Mouse (Mus musculus): Measurements from ENCODE around the gene Tango6. TPM values are rescaled to one million over a fixed set of nuclear protein-coding genes. Genes with fewer than 3 reads are reported as not detected.
A peak's percentile ranks its signal among the peaks of the same experiment; 100 is the strongest.

Tango6 gene
- polyA plus RNA-seq, 1 experiment, result 3.6 TPM

GRCm38 (mm10) chr8:106865354-106865753 lies 182.5 kb downstream of the Tango6 start:
- no peak for DNase-seq (ENCODE audit: low read depth in 1 of 2, low spot score in 2 of 2)
- H3K27me3 ChIP-seq (ENCODE audit: control insufficient read depth, insufficient read depth, low read length), result peaks cover 2% of the 10 kb centered on the region; the same call in 1 of the 2 replicates
- no peaks in the 10 kb centered on the region for H3K36me3 ChIP-seq (ENCODE audit: control insufficient read depth, insufficient read depth, low read length)
- H3K27ac ChIP-seq (ENCODE audit: insufficient read depth, low read length), result no peak overlapping the region
- no peaks in the 10 kb centered on the region for H3K4me1 ChIP-seq (ENCODE audit: control insufficient read depth, insufficient read depth, insufficient read length)
- TF ChIP-seq CTCF (IDR thresholded peaks at IDR 0.05; ENCODE audit: extremely low read depth, insufficient read depth, insufficient read length, insufficient replicate concordance) (no peak), POLR2A (IDR thresholded peaks at IDR 0.05; ENCODE audit: low read depth, low read length) (no peak)
- 82% methylated on average over 9 of the region's 9 CpGs for WGBS
- H3K4me3 ChIP-seq (ENCODE audit: extremely low read depth, insufficient read depth, insufficient read length), result no peak overlapping the region

- WGBS, result 9% methylated on average over 18 of the region's 18 CpGs
- no peak for DNase-seq (ENCODE audit: low read depth in 1 of 2, low spot score in 2 of 2)
- Histone ChIP-seq H3K36me3 (ENCODE audit: control insufficient read depth, insufficient read depth, low read length) (no peaks in the 10 kb centered on the region), H3K4me3 (ENCODE audit: extremely low read depth, insufficient read depth, insufficient read length) (peak within 1 kb of the TSS; percentile 23; the same call in 1 of the 2 replicates), H3K27ac (ENCODE audit: insufficient read depth, low read length) (no peak within 1 kb of the TSS), H3K27me3 (ENCODE audit: control insufficient read depth, insufficient read depth, low read length) (peaks cover 12% of the 10 kb centered on the region), H3K4me1 (ENCODE audit: control insufficient read depth, insufficient read depth, insufficient read length) (peaks cover 4% of the 10 kb centered on the region)
- TF ChIP-seq POLR2A (IDR thresholded peaks at IDR 0.05; ENCODE audit: low read depth, low read length) (no peak), CTCF (IDR thresholded peaks at IDR 0.05; ENCODE audit: extremely low read depth, insufficient read depth, insufficient read length, insufficient replicate concordance) (no peak)
Measured at GRCm38 (mm10) chr8:106870051-106870450, 187.2 kb downstream of the Tango6 start, which contains the start of gene Has3. Gene Has3 (plus strand): TSS chr8:106870242.

GRCm38 (mm10) chr8:106870537-106871327 lies 187.9 kb downstream of the Tango6 start:
- peaks cover 12% of the 10 kb centered on the region for H3K27me3 ChIP-seq (ENCODE audit: control insufficient read depth, insufficient read depth, low read length)
- DNase-seq (ENCODE audit: low read depth in 1 of 2, low spot score in 2 of 2), result no peak
- TF ChIP-seq CTCF (IDR thresholded peaks at IDR 0.05; ENCODE audit: extremely low read depth, insufficient read depth, insufficient read length, insufficient replicate concordance) (no peak), POLR2A (IDR thresholded peaks at IDR 0.05; ENCODE audit: low read depth, low read length) (no peak)
- H3K36me3 ChIP-seq (ENCODE audit: control insufficient read depth, insufficient read depth, low read length), result no peaks in the 10 kb centered on the region; the same call in 1 of the 2 replicates
- peaks cover 4% of the 10 kb centered on the region for H3K4me1 ChIP-seq (ENCODE audit: control insufficient read depth, insufficient read depth, insufficient read length)
- whole genome bisulfite sequencing, result under 1% methylated on average over 63 of the region's 63 CpGs
- no peak overlapping the region for H3K27ac ChIP-seq (ENCODE audit: insufficient read depth, low read length)
- peak overlapping the region; percentile 23; the same call in 1 of the 2 replicates for H3K4me3 ChIP-seq (ENCODE audit: extremely low read depth, insufficient read depth, insufficient read length)

GRCm38 (mm10) chr8:106871328-106871926 lies 188.6 kb downstream of the Tango6 start:
- TF ChIP-seq POLR2A (IDR thresholded peaks at IDR 0.05; ENCODE audit: low read depth, low read length) (no peak), CTCF (IDR thresholded peaks at IDR 0.05; ENCODE audit: extremely low read depth, insufficient read depth, insufficient read length, insufficient replicate concordance) (no peak)
- 4% methylated on average over 15 of the region's 15 CpGs for WGBS
- H3K4me3 ChIP-seq (ENCODE audit: extremely low read depth, insufficient read depth, insufficient read length), result peak overlapping the region; percentile 15; the same call in 1 of the 2 replicates

GRCm38 (mm10) chr8:106871931-106872371 lies 189.1 kb downstream of the Tango6 start:
- H3K27me3 ChIP-seq (ENCODE audit: control insufficient read depth, insufficient read depth, low read length), result peaks cover 12% of the 10 kb centered on the region

More at GRCm38 (mm10) chr8:106871328-106871926, 188.6 kb downstream of the Tango6 start:
- DNase-seq (ENCODE audit: low read depth in 1 of 2, low spot score in 2 of 2), result no peak
- Histone ChIP-seq H3K4me1 (ENCODE audit: control insufficient read depth, insufficient read depth, insufficient read length) (peaks cover 4% of the 10 kb centered on the region), H3K27ac (ENCODE audit: insufficient read depth, low read length) (no peak overlapping the region), H3K27me3 (ENCODE audit: control insufficient read depth, insufficient read depth, low read length) (peaks cover 12% of the 10 kb centered on the region), H3K36me3 (ENCODE audit: control insufficient read depth, insufficient read depth, low read length) (peaks cover 1% of the 10 kb centered on the region)

GRCm38 (mm10) chr8:106872454-106873034 lies 189.7 kb downstream of the Tango6 start:
- DNase-seq (ENCODE audit: low read depth in 1 of 2, low spot score in 2 of 2), result no peak
- WGBS, result 61% methylated on average over 8 of the region's 8 CpGs
- Histone ChIP-seq H3K27ac (ENCODE audit: insufficient read depth, low read length) (no peak overlapping the region), H3K27me3 (ENCODE audit: control insufficient read depth, insufficient read depth, low read length) (peaks cover 12% of the 10 kb centered on the region), H3K4me3 (ENCODE audit: extremely low read depth, insufficient read depth, insufficient read length) (no peak overlapping the region), H3K36me3 (ENCODE audit: control insufficient read depth, insufficient read depth, low read length) (peaks cover 2% of the 10 kb centered on the region), H3K4me1 (ENCODE audit: control insufficient read depth, insufficient read depth, insufficient read length) (peaks cover 4% of the 10 kb centered on the region)
- TF ChIP-seq CTCF (IDR thresholded peaks at IDR 0.05; ENCODE audit: extremely low read depth, insufficient read depth, insufficient read length, insufficient replicate concordance) (no peak), POLR2A (IDR thresholded peaks at IDR 0.05; ENCODE audit: low read depth, low read length) (no peak)

More at GRCm38 (mm10) chr8:106871931-106872371, 189.1 kb downstream of the Tango6 start:
- Histone ChIP-seq H3K27ac (ENCODE audit: insufficient read depth, low read length) (no peak overlapping the region), H3K4me3 (ENCODE audit: extremely low read depth, insufficient read depth, insufficient read length) (no peak overlapping the region), H3K36me3 (ENCODE audit: control insufficient read depth, insufficient read depth, low read length) (peaks cover 2% of the 10 kb centered on the region), H3K4me1 (ENCODE audit: control insufficient read depth, insufficient read depth, insufficient read length) (peaks cover 4% of the 10 kb centered on the region)
- no peak for DNase-seq (ENCODE audit: low read depth in 1 of 2, low spot score in 2 of 2)
- 8% methylated on average over 22 of the region's 22 CpGs for WGBS
- TF ChIP-seq CTCF (IDR thresholded peaks at IDR 0.05; ENCODE audit: extremely low read depth, insufficient read depth, insufficient read length, insufficient replicate concordance), result no peak
- TF ChIP-seq POLR2A (IDR thresholded peaks at IDR 0.05; ENCODE audit: low read depth, low read length), result no peak
